Mouse (Mus musculus): ENCODE results near the gene Kit. TPM values are rescaled to one million over a fixed set of nuclear protein-coding genes. Genes with fewer than 3 reads are reported as not detected.

Gene Kit
- polyA plus RNA-seq, 1 experiment from 2014 or later, result 11.6 TPM

DNA sequence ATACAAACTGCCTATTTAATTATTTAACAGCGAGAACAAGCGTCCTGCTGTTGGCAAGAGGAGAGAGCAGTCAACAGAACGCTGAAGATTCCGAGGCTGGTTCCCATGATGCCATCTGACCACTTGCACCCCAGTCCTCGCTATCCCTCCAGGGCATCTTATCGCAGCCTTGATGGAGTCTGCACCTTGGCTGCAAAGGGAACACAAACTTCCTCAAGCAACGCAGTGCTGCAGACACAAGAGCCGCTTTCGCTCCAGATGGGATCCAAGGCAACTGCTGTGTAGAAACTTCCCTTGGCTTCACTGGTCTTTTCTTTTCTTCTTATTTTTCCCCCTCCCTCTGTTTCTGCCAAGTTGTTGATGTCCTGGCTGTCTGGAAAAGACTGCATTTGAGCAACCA, 124.8 kb downstream of the Kit start:
- WGBS, result 75% methylated on average over 9 of the region's 9 CpGs
- Histone ChIP-seq H3K27me3 (no peaks in the 10 kb centered on the region), H3K4me1 (no peaks in the 10 kb centered on the region), H3K36me3 (no peaks in the 10 kb centered on the region), H3K27ac (no peak overlapping the region), H3K9me3 (peaks cover 13% of the 10 kb centered on the region; the same call in 1 of the 2 replicates), H3K9ac (no peak overlapping the region), H3K4me2 (replicated peaks) (no peak overlapping the region), H3K4me3 (no peak overlapping the region)
- no peak for ATAC-seq (ENCODE audit: low FRiP score, low read depth)

DNA sequence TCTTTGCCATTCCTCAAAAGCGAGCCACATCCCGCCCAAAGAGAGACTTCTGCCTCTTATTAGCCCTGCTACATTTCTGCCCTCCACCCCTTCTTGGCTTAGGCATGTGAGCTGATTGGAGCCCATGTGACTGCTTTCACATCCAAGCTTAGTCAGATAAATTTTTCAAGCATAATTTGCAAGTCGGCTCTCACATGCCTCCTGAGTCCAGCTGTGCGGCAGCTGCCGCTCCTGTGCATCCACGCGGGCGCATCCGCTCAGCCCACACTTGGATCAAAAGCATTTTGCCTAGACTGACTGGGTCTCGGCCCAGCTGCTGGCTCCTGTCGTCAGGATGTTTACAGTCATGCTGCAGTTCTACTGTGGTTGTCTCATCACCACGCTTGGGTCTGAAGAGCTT, 126.9 kb downstream of the Kit start:
- no peaks in the 10 kb centered on the region for H3K27me3 ChIP-seq
- ATAC-seq (ENCODE audit: low FRiP score, low read depth), result no peak
- H3K36me3 ChIP-seq, result no peaks in the 10 kb centered on the region
- no peaks in the 10 kb centered on the region for H3K4me1 ChIP-seq
- H3K4me3 ChIP-seq, result no peak overlapping the region
- no peak overlapping the region for H3K4me2 ChIP-seq (replicated peaks)
- no peak overlapping the region for H3K9ac ChIP-seq
- no peak overlapping the region for H3K27ac ChIP-seq
- 86% methylated on average over 12 of the region's 12 CpGs for WGBS
- H3K9me3 ChIP-seq, result peaks cover 13% of the 10 kb centered on the region; the same call in 1 of the 2 replicates

DNA sequence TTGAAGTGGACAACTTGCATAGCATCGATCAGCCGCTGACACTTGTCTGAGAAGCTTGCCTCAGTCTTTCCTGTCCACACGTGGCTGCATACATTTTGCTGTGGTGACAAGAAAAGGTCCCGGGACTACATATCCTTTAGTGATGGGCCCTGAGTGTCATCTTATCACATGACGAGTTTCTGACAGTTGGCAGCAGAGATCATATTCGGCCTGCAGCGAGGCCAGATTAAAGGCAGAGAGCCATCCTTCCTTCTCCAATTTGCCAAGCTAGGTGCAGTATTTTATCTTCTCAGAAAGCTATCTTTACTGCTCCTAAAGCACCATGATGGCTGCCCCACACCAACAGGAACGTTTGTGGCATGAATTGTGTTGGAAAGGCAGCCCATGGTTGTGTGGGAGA, 127.4 kb downstream of the Kit start:
- Histone ChIP-seq H3K4me3 (no peak overlapping the region), H3K36me3 (no peaks in the 10 kb centered on the region), H3K4me2 (replicated peaks) (no peak overlapping the region), H3K27me3 (no peaks in the 10 kb centered on the region), H3K9ac (no peak overlapping the region), H3K27ac (no peak overlapping the region), H3K9me3 (peaks cover 13% of the 10 kb centered on the region; the same call in 1 of the 2 replicates), H3K4me1 (no peaks in the 10 kb centered on the region)
- no peak for ATAC-seq (ENCODE audit: low FRiP score, low read depth)
- 90% methylated on average over 8 of the region's 8 CpGs for WGBS

DNA sequence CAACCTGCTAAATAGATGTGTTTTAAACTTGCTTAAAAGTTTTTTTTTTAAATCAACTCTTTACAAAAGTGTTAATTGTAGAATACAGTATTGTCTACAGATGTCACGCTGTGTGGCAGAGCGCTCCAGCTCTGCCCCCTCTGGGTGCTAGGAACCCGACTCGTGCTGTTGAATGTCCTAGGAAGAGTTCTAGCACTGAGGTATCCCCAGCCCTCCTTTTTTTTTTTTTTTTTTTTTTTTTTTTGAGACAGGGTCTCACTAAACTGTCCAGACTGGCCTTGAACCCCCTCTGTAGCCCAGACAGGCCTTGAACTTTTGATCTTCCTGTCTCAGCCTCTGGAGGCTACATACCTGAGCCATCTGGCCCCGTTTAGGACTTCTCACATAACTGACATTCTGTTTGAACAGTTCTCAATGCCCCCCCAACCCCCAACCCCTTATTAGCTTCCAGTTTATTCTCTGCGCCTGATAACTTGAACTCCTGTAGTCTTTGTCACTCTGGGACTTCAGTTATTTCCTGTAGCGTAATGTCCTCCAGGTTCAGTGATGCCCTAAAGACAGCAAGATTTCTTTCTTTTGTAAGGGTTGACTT, 130.0 kb downstream of the Kit start:
- Histone ChIP-seq H3K4me2 (replicated peaks) (no peak overlapping the region), H3K9me3 (peaks cover 13% of the 10 kb centered on the region; the same call in 1 of the 2 replicates), H3K36me3 (no peaks in the 10 kb centered on the region), H3K4me1 (no peaks in the 10 kb centered on the region), H3K4me3 (no peak overlapping the region), H3K9ac (no peak overlapping the region), H3K27me3 (no peaks in the 10 kb centered on the region), H3K27ac (no peak overlapping the region)
- WGBS, result 68% methylated on average over 7 of the region's 7 CpGs
- no peak for ATAC-seq (ENCODE audit: low FRiP score, low read depth)

DNA sequence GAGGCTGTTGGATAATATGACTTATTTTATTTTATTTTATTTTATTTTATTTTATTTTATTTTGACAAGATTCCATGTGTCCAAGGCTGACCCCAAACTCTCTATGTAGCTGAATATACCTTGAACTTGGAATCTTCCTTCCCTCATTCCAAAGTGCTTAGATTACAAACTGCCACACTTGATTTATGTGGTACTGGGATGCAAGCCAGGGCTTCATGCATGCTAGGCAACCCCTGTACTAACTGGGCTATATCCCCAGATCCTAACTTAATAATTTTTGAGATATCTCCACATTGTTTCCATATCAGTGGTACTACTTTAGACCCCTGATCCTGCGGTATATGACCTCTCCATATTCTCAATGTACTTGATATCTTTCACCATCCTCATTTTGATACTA, 130.7 kb downstream of the Kit start:
- H3K4me3 ChIP-seq, result no peak overlapping the region
- H3K27me3 ChIP-seq, result no peaks in the 10 kb centered on the region
- H3K27ac ChIP-seq, result no peak overlapping the region
- peaks cover 13% of the 10 kb centered on the region; the same call in 1 of the 2 replicates for H3K9me3 ChIP-seq
- no peaks in the 10 kb centered on the region for H3K36me3 ChIP-seq
- H3K4me2 ChIP-seq (replicated peaks), result no peak overlapping the region
- H3K4me1 ChIP-seq, result no peaks in the 10 kb centered on the region
- 98% methylated on average over 1 of the region's 1 CpGs for WGBS
- ATAC-seq (ENCODE audit: low FRiP score, low read depth), result no peak
- no peak overlapping the region for H3K9ac ChIP-seq
